Mouse (Mus musculus) fat pad, adult 2 months (tissue): ENCODE data around the gene Col27a1.

Experiments
- DNase-seq: peaks from one replicate; pipeline ENCODE4 v3.0.0-alpha.2; 2011; ENCODE audit warnings: low read depth, low spot score; ENCODE audit errors: extremely low read depth

The Col27a1 gene

DNA sequence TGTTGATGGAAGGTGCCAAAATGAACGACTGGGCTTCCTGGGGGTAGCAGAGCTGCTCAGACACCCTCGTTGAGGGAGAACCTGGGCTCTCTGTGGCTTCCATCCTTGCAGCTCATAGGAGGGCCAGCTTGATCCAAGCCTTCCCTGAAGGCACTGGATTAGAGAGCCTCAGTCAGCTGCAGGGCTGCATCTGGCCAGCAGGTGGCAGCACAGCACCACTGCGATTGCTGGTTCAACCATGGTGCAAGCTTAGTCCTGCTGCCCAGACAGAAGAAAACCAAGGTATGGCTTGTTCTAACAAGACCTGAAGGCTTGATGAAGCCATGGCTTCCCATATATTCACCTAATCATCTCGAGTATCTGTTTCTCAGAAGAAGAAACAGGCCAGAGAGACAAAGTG is 154.8 kb downstream of the Col27a1 start:
- no peak for DNase-seq

GRCm38 (mm10) chr4:63370897-63371296 is 157.1 kb downstream of the Col27a1 start:
- DNase-seq, result no peak

- DNase-seq, result no peak
These were observed 158.1 kb downstream of the Col27a1 start for GRCm38 (mm10) chr4:63371890-63372289.

- no peak for DNase-seq
These were observed 159.6 kb downstream of the Col27a1 start for GRCm38 (mm10) chr4:63373404-63373803.

- no peak for DNase-seq
These were observed 160.5 kb downstream of the Col27a1 start for GRCm38 (mm10) chr4:63374331-63374730.

GRCm38 (mm10) chr4:63375367-63375766 is 161.6 kb downstream of the Col27a1 start:
- no peak for DNase-seq

DNA sequence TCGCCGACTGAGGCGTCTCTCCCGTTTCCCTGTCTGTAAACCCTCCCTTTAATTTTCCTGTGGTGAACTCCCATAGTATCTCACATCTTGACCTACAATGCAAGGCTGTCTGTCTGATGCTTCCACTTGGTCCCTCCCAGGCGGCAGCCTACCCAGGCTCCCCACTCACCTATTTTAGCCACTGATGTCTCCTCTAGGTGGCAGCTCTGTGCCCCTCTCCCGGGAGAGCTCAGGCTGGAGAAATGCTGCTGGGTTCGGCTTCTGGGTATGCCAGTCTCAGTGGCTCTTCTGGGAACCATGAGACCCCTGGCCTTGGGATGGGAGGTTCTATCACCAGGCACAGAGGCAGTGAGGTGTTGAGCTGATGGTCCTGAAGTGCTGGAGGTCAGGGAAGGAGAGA is 163.7 kb downstream of the Col27a1 start:
- no peak for DNase-seq

DNA sequence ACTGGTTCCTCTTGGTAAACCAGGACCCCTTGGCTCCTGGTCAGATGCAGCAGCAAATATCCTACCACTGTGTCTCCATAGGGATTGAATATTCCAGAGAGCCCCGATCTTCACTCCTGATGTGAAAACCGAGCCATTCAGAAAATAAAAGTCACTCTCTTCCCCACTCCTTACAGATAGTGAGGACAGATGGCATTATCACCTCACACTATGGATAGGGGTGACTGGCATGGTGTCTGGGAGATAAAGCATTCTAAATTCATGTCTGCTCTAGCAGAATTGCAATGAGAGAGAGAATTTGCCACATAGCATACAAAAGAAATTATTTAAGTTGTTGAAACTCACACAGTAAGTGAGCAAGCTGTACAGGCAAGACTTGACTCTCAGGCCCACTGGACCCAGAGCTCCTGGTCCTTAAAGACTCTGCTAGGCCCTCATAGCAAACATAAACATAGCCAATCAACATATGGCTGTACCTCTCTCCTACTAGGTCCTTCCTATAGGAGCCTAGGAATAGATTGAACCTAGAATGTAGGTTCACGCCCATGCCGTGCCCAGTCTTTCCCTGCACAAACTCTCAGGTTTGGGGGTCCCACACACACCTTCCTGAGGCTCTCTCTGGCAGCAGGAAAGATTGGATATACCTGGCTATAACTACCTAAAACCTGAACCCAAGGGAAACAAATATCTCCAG is 169.0 kb downstream of the Col27a1 start:
- no peak for DNase-seq

DNA sequence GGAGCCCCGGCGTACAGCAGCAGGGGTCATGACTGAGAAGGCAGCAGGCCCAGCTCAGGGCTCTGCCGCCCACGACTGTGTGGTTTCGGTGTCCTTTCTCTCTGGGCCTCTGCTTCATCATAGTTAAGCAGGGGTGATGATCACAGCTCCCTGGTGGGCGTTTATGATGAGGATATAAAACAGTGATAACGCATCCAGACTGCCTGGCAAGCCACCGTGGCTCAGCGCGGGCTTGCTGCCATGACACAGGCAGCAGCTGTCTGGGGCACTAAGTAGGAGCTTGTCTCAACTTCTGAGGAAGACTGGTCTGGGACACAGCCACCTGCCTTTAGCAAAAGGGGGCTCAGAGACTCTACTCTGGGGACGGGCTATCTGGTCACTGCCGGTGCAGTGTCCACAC is 169.7 kb downstream of the Col27a1 start:
- no peak for DNase-seq

- DNase-seq, result no peak
These were observed 170.5 kb downstream of the Col27a1 start for GRCm38 (mm10) chr4:63384262-63384661.
